Mouse (Mus musculus) kidney, embryonic 16.5 days (tissue): ENCODE results near the gene Tesc. TPM values are rescaled to one million over a fixed set of nuclear protein-coding genes. Genes with fewer than 3 reads are reported as not detected.

Source experiments
- ATAC-seq: fragments of 200-750 bp; cut with Nextera tagmentation; 2 replicates; pipeline ENCODE4 v1.8.0; 2017; ENCODE audit warnings: moderate TSS enrichment; ENCODE audit not compliant: low FRiP score, low TSS enrichment
- H3K27ac ChIP-seq: fragments of 300-500 bp; sonication (generic); 2 replicates; pipeline ENCODE4 v1.5.1; 2014; ENCODE audit warnings: low read length
- H3K27me3 ChIP-seq: fragments of 300-500 bp; sonication (generic); 2 replicates; pipeline ENCODE4 v1.6.1; 2014; ENCODE audit warnings: low read length, control low read depth, mixed read lengths; ENCODE audit not compliant: insufficient read depth
- H3K36me3 ChIP-seq: fragments of 300-500 bp; sonication (generic); 2 replicates; pipeline ENCODE4 v1.6.1; 2014; ENCODE audit warnings: low read length, control low read depth, mixed read lengths; ENCODE audit not compliant: insufficient read depth
- H3K4me1 ChIP-seq: fragments of 300-500 bp; sonication (generic); 2 replicates; pipeline ENCODE4 v1.6.1; 2014; ENCODE audit warnings: low read length, control low read depth, mixed read lengths; ENCODE audit not compliant: insufficient read depth
- H3K4me2 ChIP-seq: fragments of 300-500 bp; sonication (generic); replicated peaks from 2 replicates; pipeline ENCODE4 v1.6.1; 2014; ENCODE audit warnings: low read depth, low read length
- H3K4me3 ChIP-seq: fragments of 300-500 bp; sonication (generic); 2 replicates; pipeline ENCODE4 v1.5.1; 2014; ENCODE audit warnings: mild to moderate bottlenecking, low read length
- H3K9ac ChIP-seq: fragments of 300-500 bp; sonication (generic); replicated peaks from 2 replicates; pipeline ENCODE4 v1.6.1; 2014; ENCODE audit warnings: low read length
- H3K9me3 ChIP-seq: fragments of 300-500 bp; sonication (generic); 2 replicates; pipeline ENCODE4 v1.6.1; 2016; ENCODE audit warnings: low read length, control low read depth
- WGBS: fragments of 180-500 bp; shearing (Covaris S2); extraction: QIAGEN DNeasy Blood & Tissue Kit; methylation state at CpG from one replicate; pipeline ENCODE4 v1.1.7; 2014; 5-methylcytosine and 5-hydroxymethylcytosine counted together
- polyA plus RNA-seq: library from polyadenylated mRNA; unstranded; fragments of >200 nt; fragmentation: Nextera tagmentation; extraction: Ambion mirVana; gene quantifications from 2 replicates; pipeline ENCODE4 v1.2.1, GENCODE M21; 2015

Tesc gene
- polyA plus RNA-seq, 1 experiment from 2014 or later: 20.9 TPM

GRCm38 (mm10) chr5:118027101-118027697, 344 bp upstream of the Tesc start:
- H3K36me3 ChIP-seq: no peaks in the 10 kb centered on the region
- peak overlapping the region; percentile 100 for H3K4me2 ChIP-seq
- peak overlapping the region; percentile 69 for H3K9ac ChIP-seq
- peak; percentile 17; the same call in 1 of the 2 replicates for ATAC-seq
- peaks cover 31% of the 10 kb centered on the region for H3K4me1 ChIP-seq
- WGBS: 1% methylated on average over 39 of the region's 39 CpGs
- peaks cover 49% of the 10 kb centered on the region for H3K27me3 ChIP-seq
- H3K27ac ChIP-seq: no peak overlapping the region
- H3K9me3 ChIP-seq: no peaks in the 10 kb centered on the region
- H3K4me3 ChIP-seq: peak overlapping the region; percentile 69

DNA sequence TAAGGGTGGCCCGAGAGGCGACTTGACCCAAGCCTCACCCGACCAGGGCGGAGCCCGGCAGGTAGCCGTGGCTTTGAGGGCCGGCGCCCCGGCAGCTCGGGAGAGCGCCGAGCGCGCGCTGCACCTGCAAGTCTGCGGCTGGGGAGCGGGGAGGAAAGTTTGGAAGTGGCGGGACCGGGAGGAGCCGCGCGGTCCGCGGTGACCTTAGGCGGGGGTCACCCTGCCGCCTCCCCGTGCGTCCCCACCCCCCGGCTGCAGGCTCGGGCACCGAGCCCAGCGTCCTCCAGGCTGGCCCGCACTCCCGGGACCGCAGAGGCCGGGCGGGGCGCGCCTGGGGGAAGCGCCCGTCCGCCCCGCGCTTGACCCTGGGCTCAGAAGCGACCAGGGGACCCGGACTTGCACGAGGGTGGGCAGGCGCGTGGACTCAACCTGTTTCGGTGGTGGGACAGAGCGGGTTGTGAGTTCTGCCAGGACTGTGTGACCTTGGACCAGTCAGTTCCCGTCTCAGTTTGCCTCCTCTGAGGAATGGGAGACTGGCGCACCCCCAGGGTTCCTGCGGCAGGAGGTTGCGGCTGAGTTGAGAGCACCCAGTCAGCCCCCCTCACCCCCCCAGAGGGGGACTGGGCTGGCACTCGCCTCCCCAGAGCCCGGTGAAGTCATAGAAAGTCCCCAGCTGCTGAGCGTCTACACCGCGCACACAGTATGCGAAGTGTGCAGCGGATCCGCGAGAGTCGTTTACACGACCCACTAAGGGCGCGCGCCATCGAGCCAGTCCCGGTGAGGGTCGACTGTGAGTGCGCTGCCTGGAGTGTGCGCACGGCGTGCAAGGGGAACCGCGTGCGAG, 870 bp downstream of the Tesc start:
- Histone ChIP-seq H3K27ac (no peak overlapping the region), H3K9ac (peak overlapping the region; percentile 69), H3K27me3 (peaks cover 49% of the 10 kb centered on the region), H3K4me1 (peaks cover 31% of the 10 kb centered on the region), H3K4me3 (peak overlapping the region; percentile 69), H3K36me3 (no peaks in the 10 kb centered on the region), H3K9me3 (no peaks in the 10 kb centered on the region), H3K4me2 (peak overlapping the region; percentile 100)
- peak; percentile 25; the same call in 1 of the 2 replicates for ATAC-seq
- 1% methylated on average over 67 of the region's 79 CpGs for WGBS

GRCm38 (mm10) chr5:118029035-118029408, 1.5 kb downstream of the Tesc start:
- Histone ChIP-seq H3K4me3 (peak overlapping the region; percentile 69), H3K27me3 (peaks cover 49% of the 10 kb centered on the region), H3K4me1 (peaks cover 31% of the 10 kb centered on the region), H3K27ac (no peak overlapping the region), H3K36me3 (no peaks in the 10 kb centered on the region), H3K9me3 (no peaks in the 10 kb centered on the region), H3K4me2 (peak overlapping the region; percentile 100), H3K9ac (peak overlapping the region; percentile 7)
- ATAC-seq: peak; percentile 37; the same call in 1 of the 2 replicates
- WGBS: 10% methylated on average over 12 of the region's 12 CpGs

- 0 out of 2 replicates have a peak, but pooled peaks have one; percentile 13 for ATAC-seq
- Histone ChIP-seq H3K9ac (peak overlapping the region; percentile 7; the same call in 1 of the 2 replicates), H3K27me3 (peaks cover 49% of the 10 kb centered on the region), H3K4me1 (peaks cover 31% of the 10 kb centered on the region), H3K4me3 (peak overlapping the region; percentile 69), H3K4me2 (peak overlapping the region; percentile 100), H3K36me3 (no peaks in the 10 kb centered on the region), H3K27ac (no peak overlapping the region), H3K9me3 (no peaks in the 10 kb centered on the region)
- 7% methylated on average over 10 of the region's 10 CpGs for WGBS
Measured at GRCm38 (mm10) chr5:118029420-118029819, 1.9 kb downstream of the Tesc start.

DNA sequence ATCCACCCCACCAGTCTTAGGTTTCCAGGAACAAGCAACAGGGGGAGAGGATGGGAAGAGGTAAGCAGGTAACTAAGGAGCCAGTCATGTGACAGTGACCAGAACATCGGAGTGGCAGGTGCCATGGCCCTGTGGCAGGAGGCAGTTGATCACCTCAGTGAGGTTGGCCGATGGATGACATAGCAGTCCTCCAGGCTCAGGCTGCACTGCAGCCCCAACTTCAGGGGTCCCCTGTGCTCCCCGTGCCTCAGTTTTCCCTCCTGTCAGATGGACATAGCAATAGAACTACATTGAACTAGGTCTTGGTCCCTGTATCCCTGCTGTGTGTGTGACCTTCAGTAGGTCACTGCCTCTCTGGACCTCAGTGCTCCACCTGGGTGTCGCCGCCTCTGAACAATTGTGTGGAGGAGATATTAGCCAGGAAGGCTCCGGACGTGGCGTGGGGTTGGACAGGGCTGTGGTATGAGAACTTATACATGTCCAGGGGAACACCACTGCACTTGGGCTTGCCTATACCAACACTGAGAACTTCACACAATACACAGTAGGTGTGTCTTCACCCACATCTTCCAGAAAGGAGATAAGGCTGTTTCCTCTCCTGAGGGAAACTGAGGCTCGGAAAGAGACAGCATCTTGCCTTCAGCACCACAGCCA, 2.6 kb downstream of the Tesc start:
- Histone ChIP-seq H3K9ac (no peak overlapping the region), H3K27me3 (peaks cover 49% of the 10 kb centered on the region), H3K4me3 (no peak overlapping the region), H3K36me3 (no peaks in the 10 kb centered on the region), H3K27ac (no peak overlapping the region), H3K4me2 (no peak overlapping the region), H3K9me3 (peaks cover 2% of the 10 kb centered on the region; the same call in 1 of the 2 replicates), H3K4me1 (peaks cover 31% of the 10 kb centered on the region)
- no peak for ATAC-seq
- 90% methylated on average over 9 of the region's 9 CpGs for WGBS

GRCm38 (mm10) chr5:118031059-118031458, 3.5 kb downstream of the Tesc start:
- H3K9me3 ChIP-seq: peaks cover 4% of the 10 kb centered on the region; the same call in 1 of the 2 replicates
- H3K27ac ChIP-seq: no peak overlapping the region
- H3K4me1 ChIP-seq: peaks cover 31% of the 10 kb centered on the region
- no peak overlapping the region for H3K4me2 ChIP-seq
- no peak overlapping the region for H3K9ac ChIP-seq
- H3K4me3 ChIP-seq: no peak overlapping the region
- no peaks in the 10 kb centered on the region for H3K36me3 ChIP-seq
- WGBS: 62% methylated on average over 5 of the region's 5 CpGs
- no peak for ATAC-seq
- H3K27me3 ChIP-seq: peaks cover 42% of the 10 kb centered on the region

DNA sequence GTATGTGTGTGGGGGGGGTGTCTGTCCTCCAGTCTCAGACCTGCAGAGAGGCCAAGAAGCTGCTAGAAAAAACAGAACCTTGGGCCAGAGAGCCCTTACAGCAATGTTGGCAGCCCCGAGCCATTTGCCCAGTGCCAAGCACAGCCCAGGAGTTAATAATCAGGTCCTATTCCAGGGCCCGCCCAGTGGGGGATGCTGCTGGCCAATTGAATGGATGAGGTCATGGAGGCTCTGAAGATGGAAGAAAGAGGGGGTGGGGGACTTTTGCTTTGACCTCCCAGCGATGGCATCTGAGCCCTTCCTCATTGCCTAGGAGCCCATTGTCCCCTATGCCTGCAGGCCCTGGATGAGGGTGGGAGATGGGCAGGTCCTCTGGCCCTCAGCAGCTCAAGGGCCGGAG, 4.0 kb downstream of the Tesc start:
- no peak overlapping the region for H3K9ac ChIP-seq

GRCm38 (mm10) chr5:118033328-118033727, 5.8 kb downstream of the Tesc start:
- Histone ChIP-seq H3K4me2 (no peak overlapping the region), H3K36me3 (no peaks in the 10 kb centered on the region), H3K9ac (no peak overlapping the region), H3K9me3 (peaks cover 4% of the 10 kb centered on the region; the same call in 1 of the 2 replicates), H3K4me1 (peaks cover 22% of the 10 kb centered on the region), H3K27me3 (peaks cover 20% of the 10 kb centered on the region), H3K27ac (no peak overlapping the region), H3K4me3 (no peak overlapping the region)
- no peak for ATAC-seq
- 43% methylated on average over 4 of the region's 4 CpGs for WGBS

More for the DNA sequence above, 4.0 kb downstream of the Tesc start:
- no peak for ATAC-seq
- Histone ChIP-seq H3K27ac (no peak overlapping the region), H3K9me3 (peaks cover 4% of the 10 kb centered on the region; the same call in 1 of the 2 replicates), H3K4me3 (no peak overlapping the region), H3K36me3 (no peaks in the 10 kb centered on the region), H3K4me1 (peaks cover 28% of the 10 kb centered on the region), H3K4me2 (no peak overlapping the region), H3K27me3 (peaks cover 38% of the 10 kb centered on the region)
- 53% methylated on average over 4 of the region's 4 CpGs for WGBS

- H3K4me2 ChIP-seq: no peak overlapping the region
- no peak overlapping the region for H3K9ac ChIP-seq
- peaks cover 16% of the 10 kb centered on the region for H3K27me3 ChIP-seq
- no peak overlapping the region for H3K27ac ChIP-seq
- H3K36me3 ChIP-seq: no peaks in the 10 kb centered on the region
- peaks cover 19% of the 10 kb centered on the region for H3K4me1 ChIP-seq
- WGBS: 65% methylated on average over 6 of the region's 6 CpGs
- no peak for ATAC-seq
- H3K9me3 ChIP-seq: peaks cover 4% of the 10 kb centered on the region; the same call in 1 of the 2 replicates
- H3K4me3 ChIP-seq: no peak overlapping the region
Measured at GRCm38 (mm10) chr5:118033740-118034139, 6.2 kb downstream of the Tesc start.
